Mouse (Mus musculus) heart, embryonic 13.5 days (tissue): ENCODE results near the gene Etl4. TPM values are rescaled to one million over a fixed set of nuclear protein-coding genes. Genes with fewer than 3 reads are reported as not detected.

ENCODE experiments used
- microRNA-seq: library from miRNA; unstranded; fragments of <30 nt; microRNA quantifications from one replicate; pipeline ENCODE4, GENCODE M21; 2016
- polyA plus RNA-seq: library from polyadenylated mRNA; unstranded; fragments of >200 nt; fragmentation: Nextera tagmentation; extraction: Ambion mirVana; gene quantifications from 2 replicates; pipeline ENCODE4 v1.2.1, GENCODE M21; 2015

Gene Etl4
- polyA plus RNA-seq, 1 experiment from 2014 or later: 8.4 TPM

Small RNA genes lying within 50 kb of the gene (microRNA-seq; reads per million reads assigned to microRNA genes)
- not detected for gene Gm44457
